Mouse (Mus musculus) layer of hippocampus, postnatal 25 days (tissue): ENCODE results near the gene Pgam1. TPM values are rescaled to one million over a fixed set of nuclear protein-coding genes. Genes with fewer than 3 reads are reported as not detected.
"Not testable (repeated sequence)": the region's sequence is repeated elsewhere in the genome, so short reads cannot be mapped to it uniquely, and the experiment has no call there.

Experiments
- DNase-seq, 2 experiments: peaks; one replicate each; pipeline ENCODE4 v3.0.0; 2022; ENCODE audit warnings: mixed read lengths in 2 of 2, low spot score in 1 of 2; ENCODE audit errors: extremely low spot score in 1 of 2
- total RNA-seq, 2 experiments: library from RNA; stranded (reverse); gene quantifications; 2 replicates each; pipeline ENCODE4 v1.2.3; 2021

The Pgam1 gene
- total RNA-seq, 2 experiments from 2014 or later = 510 to 584 TPM

DNA sequence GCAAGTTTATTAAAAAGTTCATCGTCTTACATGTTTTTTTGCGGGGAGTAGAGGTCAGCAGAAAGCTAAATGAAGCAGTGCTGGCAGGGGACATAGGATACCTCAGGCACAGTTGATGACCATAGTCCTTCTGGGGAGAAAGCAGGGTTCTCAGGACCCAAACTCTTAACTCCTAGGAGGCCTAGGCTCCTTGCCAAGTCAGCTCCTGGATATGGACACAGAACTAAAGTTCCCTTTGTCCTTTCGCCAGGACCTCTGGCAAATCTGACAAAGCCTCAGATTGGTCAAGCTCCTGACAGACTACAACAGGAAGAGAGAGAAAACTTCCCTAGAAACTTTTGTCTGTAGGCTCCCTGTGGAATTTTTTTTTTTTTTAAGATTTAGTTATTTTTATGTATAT, 3.0 kb upstream of the Pgam1 start:
- DNase-seq = no peak

DNA sequence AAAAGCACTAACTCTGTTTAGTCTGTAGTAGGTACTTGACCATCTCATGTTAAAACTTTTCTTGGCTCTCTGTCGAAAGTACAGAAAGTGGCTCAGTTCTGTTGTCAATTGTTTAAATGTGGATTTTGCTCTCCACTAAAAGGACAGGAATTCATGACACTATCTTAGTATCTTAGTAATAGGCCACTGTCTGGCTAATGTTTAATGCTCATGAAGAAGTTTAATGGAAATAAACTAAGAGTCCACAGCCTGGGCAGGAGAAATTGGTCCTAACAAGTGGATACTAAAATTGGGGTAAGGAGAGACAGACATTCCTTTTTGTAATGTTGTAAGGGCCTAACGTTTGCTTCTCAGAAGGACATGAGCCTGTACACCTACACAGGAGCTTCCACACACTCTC, 1.3 kb upstream of the Pgam1 start:
- no peak for DNase-seq

DNA sequence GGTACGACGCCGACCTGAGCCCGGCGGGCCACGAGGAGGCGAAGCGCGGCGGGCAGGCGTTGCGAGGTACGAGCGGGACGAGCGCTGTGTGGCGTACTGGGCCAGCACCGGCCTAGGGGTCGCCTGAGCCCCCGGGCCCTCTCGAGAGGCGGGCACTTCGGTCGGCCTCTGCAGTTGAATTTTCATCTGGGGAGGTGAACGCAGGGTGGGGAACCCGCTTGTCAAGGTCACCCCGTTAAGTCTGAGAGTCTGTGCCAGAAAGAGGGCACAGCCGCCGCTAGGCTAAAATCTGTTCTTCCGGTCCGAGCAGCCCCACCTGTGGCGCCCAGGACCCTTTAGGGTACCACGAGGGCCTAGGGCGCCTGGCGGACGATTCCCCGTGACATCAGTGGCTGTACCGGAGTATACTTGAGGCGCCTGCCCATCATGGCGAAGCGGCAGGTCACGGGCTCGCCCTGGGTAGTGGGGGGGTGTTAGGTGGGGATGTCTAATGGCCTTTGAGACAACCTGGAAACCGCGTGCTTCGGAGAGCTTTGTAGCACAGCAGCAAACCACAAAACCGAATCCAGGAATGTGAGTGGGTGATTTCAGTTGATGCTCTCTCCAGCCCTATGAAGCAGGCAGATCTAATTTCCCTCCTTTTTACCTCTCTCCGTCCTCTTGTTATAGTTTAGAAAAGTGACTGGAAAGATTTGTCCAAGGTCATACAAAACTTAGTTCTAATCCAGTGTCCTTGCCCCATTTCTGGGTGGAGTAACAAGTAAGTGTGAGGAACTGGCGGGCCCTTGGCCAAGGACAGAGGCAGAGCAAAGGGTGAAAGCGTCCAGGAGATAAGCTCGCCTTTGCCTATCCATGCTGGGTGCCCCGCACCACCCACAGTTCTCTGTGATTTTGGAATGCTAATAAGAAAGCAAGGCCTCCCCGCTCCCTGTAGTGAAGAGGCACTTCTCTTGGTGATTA, 678 bp downstream of the Pgam1 start:
- peak in 1 of 2 experiments; percentile 11 for DNase-seq

- no peak for DNase-seq
Measured at GRCm38 (mm10) chr19:41913774-41914591, 2.3 kb downstream of the Pgam1 start.

- not testable (repeated sequence) for DNase-seq
Measured at GRCm38 (mm10) chr19:41914592-41914882, 2.8 kb downstream of the Pgam1 start.

DNA sequence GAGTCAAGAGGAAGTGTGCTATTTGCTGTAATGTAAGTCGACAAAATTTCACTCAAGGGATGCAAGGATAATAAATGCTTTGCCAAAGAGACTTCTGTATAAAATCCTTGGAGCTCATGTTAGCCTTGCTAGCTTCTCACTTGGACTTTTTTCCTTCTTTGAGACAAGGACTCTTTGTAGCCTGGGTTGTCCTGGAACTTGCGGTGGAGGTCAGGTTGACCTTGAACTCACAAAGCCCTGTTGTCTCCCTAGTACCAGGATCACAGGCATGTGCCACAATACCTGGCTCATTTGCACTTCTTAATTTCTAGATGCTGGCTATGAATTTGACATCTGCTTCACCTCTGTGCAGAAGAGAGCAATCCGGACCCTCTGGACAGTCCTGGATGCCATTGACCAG, 3.6 kb downstream of the Pgam1 start:
- no peak for DNase-seq

GRCm38 (mm10) chr19:41916853-41917252, 5.1 kb downstream of the Pgam1 start:
- DNase-seq = no peak

DNA sequence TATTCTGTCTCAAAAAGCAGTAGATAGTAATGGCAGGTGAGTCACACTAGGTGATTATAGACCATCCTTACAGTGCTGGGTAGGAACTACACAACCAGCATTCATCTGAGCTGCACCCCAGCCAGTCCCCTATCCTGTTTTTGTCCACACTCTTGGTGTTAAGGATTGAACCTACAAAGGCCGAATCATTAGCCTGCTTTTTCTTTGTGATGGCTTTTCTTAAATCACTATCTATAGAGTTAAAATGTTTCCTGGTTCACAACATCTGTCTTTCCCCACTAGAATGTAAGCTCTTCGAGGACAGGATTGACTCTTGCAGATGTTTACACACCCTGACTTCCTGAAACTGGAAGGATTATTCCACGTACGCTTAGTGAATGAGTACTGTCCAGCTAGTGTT, 7.7 kb downstream of the Pgam1 start:
- no peak for DNase-seq

DNA sequence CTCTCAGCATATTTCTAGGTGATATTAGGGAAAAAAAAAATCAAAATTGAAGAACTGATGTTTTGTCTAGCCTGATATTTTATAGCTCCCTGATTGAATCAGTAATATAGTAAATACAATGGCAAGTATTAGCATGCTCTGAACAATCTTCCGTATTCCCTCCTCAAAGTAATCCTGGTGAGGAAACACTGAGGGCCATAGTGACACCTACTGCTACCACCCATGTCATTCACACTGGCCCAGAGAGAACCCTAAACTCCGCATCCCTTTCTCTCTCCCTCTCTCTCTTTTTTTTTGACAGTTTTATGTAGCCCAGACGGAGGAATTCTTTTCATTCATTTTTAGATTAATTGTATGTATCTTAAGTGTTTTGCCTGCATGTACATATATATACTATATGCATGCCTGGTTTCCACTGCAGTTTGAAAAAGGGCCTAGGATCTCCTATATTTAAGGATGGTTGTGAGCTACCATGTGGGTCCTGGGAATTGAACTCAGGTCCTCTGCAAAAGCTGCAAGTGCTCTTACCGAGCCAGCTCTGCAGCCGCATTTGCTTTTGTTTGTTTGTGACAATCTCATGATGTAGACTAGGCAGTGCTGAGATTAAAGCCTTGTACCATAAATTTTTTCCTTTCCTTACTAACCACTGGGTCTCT, 8.8 kb downstream of the Pgam1 start:
- no peak for DNase-seq

DNA sequence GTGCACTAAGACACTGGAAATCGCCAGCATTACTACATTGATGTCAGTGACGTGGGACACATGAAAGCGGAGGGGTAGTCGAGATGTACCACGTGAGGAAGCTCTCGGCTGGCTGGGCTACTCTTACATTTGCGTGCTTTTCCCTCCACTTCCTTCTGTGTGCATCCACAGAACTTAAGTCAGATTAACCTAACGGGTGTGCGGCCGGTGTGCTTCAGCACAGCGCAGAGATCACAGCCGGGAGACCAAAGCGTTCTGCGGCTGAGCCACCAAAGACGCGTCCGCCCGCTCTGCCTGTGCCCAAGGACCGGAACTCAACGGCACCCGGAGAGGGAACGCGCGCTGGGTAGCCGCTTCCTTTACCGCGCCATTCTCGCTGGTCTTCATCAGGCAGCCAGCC, 21.0 kb downstream of the Pgam1 start:
- DNase-seq = no peak

GRCm38 (mm10) chr19:41933179-41934086, 21.7 kb downstream of the Pgam1 start, which contains the start of the genes Exosc1 and Zdhhc16:
Gene Exosc1, minus strand, starts transcription at chr19:41933423.
Gene Zdhhc16, plus strand, starts transcription at chr19:41933480.
- DNase-seq = peak; percentile 94 to 95

DNA sequence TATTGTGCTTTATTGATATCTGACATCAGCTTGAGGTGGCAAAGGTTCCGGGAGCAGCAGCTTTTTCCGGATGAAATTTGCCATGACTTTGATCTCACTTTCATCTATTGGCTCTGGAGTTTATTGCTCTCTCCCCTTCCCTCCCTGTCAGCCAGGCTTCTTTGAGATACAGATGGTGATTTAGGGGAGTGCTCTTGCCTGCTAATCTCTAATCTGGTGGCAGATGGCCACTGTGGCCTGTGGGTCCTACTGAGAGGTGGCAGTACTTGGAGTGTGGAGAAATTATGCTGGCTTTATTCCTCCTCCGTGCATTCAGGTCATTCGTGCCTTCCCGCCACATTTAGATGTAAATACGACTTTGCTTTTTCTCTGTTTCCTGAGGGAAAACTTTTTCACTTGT, 22.4 kb downstream of the Pgam1 start:
- no peak for DNase-seq

- DNase-seq = no peak
Measured at GRCm38 (mm10) chr19:41935921-41936320, 24.2 kb downstream of the Pgam1 start.

DNA sequence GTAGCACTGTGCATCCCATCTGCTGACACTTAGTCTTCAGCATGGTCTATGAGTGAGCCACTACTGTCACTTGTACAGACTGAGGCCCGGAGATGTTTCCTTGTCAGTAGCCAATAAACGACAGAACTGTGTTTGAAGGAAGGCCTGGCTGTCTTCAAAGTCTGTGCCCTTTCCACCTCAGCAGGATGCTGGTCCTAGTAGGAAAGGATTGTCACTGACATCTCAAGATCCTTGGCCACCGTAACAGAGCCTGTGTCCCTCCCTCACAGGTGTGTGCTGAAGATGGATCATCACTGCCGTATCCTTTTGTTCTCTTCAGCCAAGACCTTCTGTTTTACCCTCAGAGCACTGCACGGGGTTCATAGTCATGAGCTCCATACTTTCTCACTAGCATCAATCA, 26.8 kb downstream of the Pgam1 start:
- DNase-seq = no peak

- no peak for DNase-seq
Measured at GRCm38 (mm10) chr19:41943841-41944240, 32.1 kb downstream of the Pgam1 start.

DNA sequence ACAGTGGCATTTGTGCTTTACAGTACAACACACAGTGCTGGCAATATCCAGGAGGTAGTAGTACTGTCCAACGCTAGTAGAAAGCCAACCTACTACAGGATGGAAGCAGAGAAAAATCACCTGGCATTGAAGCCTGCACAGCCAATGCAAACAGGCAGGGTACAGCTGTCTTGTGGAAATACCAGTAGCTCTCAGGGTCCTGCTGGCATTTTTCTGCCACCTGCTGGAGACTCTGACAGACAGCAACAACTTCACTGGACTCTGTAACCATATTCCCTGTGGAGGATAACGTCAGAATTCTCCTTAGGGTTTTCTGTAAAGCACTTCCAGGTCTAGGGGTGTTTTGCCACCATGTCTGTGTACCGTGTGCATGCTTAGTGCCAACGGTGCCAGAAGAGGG, 40.6 kb downstream of the Pgam1 start:
- no peak for DNase-seq

DNA sequence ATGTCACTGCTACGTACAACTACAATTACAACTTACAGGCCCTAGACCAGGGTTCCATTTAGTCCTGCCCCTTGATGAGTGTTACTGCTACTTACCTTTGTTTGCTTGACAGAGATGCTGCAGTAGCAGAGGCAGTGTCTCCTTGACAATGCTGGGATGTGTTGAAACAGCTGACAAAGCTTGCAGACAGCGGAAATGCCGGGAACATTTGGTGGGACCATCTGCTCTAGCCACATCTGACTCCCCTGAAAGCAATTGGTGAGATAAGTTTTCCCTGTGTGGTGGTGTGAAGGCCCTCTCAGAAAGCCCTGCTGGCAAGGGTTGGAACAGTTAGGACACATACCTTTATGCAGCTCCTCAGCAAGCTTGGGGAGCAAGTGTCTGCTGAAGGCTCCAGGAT, 41.9 kb downstream of the Pgam1 start:
- peak in 1 of 2 experiments; percentile 41 for DNase-seq
